ENCODE assay signal across 20 mouse cellular contexts in the genomic region with DNA sequence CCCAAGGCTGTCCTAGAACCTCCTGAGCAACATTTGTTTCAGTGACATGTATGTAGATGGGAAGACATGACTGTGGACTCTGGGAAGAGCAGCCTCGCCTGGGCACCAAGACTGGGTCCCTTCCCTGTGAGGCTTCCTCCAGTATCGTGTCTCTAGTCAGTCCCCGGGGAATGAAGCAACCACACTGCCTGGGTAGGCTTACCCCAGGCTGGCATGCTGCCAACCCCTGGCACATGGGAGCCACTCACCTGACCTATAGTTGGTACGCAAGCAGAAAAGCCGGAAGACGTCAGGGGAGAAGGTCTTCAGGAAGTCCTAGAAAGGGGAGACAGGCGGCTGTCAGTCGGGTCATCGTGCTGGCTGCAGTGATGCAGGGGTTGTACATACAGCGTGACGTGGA. TPM values are rescaled to one million over a fixed set of nuclear protein-coding genes. Genes with fewer than 3 reads are reported as not detected.
DNase-seq lines count a peak whose midpoint lies in the region; ATAC-seq and TF ChIP-seq lines count a peak whose summit lies in the region.
"Had no signal": no experiment of that assay in that cellular context is flagged by ENCODE, and none has a peak within 500 bp of the region (broad histone marks: within the 10 kb centered on the region; RNA-seq: fewer than 3 reads in every experiment).

No protein-coding gene starts in this region.

- H3K4me1 ChIP-seq in embryonic facial prominence, embryonic 14.5 days (ENCODE audit: control insufficient read depth, insufficient read depth, low read length): no peaks in the 10 kb centered on the region
- H3K4me1 ChIP-seq in embryonic facial prominence, embryonic 10.5 days: no peaks in the 10 kb centered on the region; the same call in 1 of the 2 replicates
- H3K4me1 ChIP-seq in embryonic facial prominence, embryonic 15.5 days: no peaks in the 10 kb centered on the region
- no peaks in the 10 kb centered on the region for H3K4me1 ChIP-seq in intestine, postnatal 0 days (replicated peaks; ENCODE audit: control insufficient read depth, insufficient read depth, low read length)
- H3K4me1 ChIP-seq: forebrain, embryonic 10.5 days; limb, embryonic 13.5 days; midbrain, embryonic 15.5 days; neural tube, embryonic 12.5 days; stomach, embryonic 15.5 days had no signal

- WGBS in embryonic facial prominence, embryonic 14.5 days: 87% methylated on average over 11 of the region's 11 CpGs
- WGBS in embryonic facial prominence, embryonic 10.5 days: 95% methylated on average over 11 of the region's 11 CpGs
- 79% methylated on average over 11 of the region's 11 CpGs for WGBS in embryonic facial prominence, embryonic 15.5 days
- WGBS in intestine, postnatal 0 days: 80% methylated on average over 11 of the region's 11 CpGs

- no peak overlapping the region for H3K27ac ChIP-seq in embryonic facial prominence, embryonic 14.5 days (replicated peaks; ENCODE audit: low read depth, low read length)
- H3K27ac ChIP-seq in embryonic facial prominence, embryonic 10.5 days (replicated peaks): no peak overlapping the region
- no peak overlapping the region for H3K27ac ChIP-seq in embryonic facial prominence, embryonic 15.5 days (replicated peaks)
- no peak overlapping the region for H3K27ac ChIP-seq in intestine, postnatal 0 days (ENCODE audit: low read depth, low read length)
- H3K27ac ChIP-seq: forebrain, embryonic 10.5 days; hindbrain, embryonic 14.5 days; limb, embryonic 13.5 days; liver, embryonic 12.5 days; midbrain, embryonic 15.5 days; neural tube, embryonic 12.5 days; stomach, embryonic 15.5 days had no signal

- no peak for TF ChIP-seq CTCF in intestine, postnatal 0 days (IDR thresholded peaks at IDR 0.05; ENCODE audit: low read depth)

- no peaks in the 10 kb centered on the region for H3K27me3 ChIP-seq in embryonic facial prominence, embryonic 14.5 days (replicated peaks; ENCODE audit: control insufficient read depth, insufficient read depth, low read length)
- no peaks in the 10 kb centered on the region for H3K27me3 ChIP-seq in embryonic facial prominence, embryonic 10.5 days (replicated peaks; ENCODE audit: low read depth, poor library complexity, severe bottlenecking)
- no peaks in the 10 kb centered on the region for H3K27me3 ChIP-seq in embryonic facial prominence, embryonic 15.5 days
- H3K27me3 ChIP-seq in intestine, postnatal 0 days (replicated peaks; ENCODE audit: control insufficient read depth, insufficient read depth, low read length): no peaks in the 10 kb centered on the region
- H3K27me3 ChIP-seq: limb, embryonic 13.5 days; liver, embryonic 12.5 days; midbrain, embryonic 15.5 days; neural tube, embryonic 12.5 days; stomach, embryonic 15.5 days had no signal

- no peak overlapping the region for H3K4me2 ChIP-seq in embryonic facial prominence, embryonic 14.5 days (ENCODE audit: low read depth, low read length)
- no peak overlapping the region for H3K4me2 ChIP-seq in embryonic facial prominence, embryonic 15.5 days (replicated peaks)
- no peak overlapping the region for H3K4me2 ChIP-seq in intestine, postnatal 0 days (replicated peaks; ENCODE audit: low read depth)
- H3K4me2 ChIP-seq: hindbrain, embryonic 14.5 days; limb, embryonic 13.5 days; liver, embryonic 12.5 days; lung, embryonic 14.5 days; midbrain, embryonic 15.5 days; neural tube, embryonic 12.5 days; stomach, embryonic 15.5 days had no signal

- no peaks in the 10 kb centered on the region for H3K9me3 ChIP-seq in embryonic facial prominence, embryonic 14.5 days (ENCODE audit: control insufficient read depth, low read length)
- no peaks in the 10 kb centered on the region for H3K9me3 ChIP-seq in embryonic facial prominence, embryonic 10.5 days
- no peaks in the 10 kb centered on the region for H3K9me3 ChIP-seq in embryonic facial prominence, embryonic 15.5 days (replicated peaks)
- no peaks in the 10 kb centered on the region for H3K9me3 ChIP-seq in intestine, postnatal 0 days (ENCODE audit: control insufficient read depth)
- H3K9me3 ChIP-seq: forebrain, embryonic 10.5 days; limb, embryonic 13.5 days; liver, embryonic 12.5 days; midbrain, embryonic 15.5 days; neural tube, embryonic 12.5 days; stomach, embryonic 15.5 days had no signal

- ATAC-seq in embryonic facial prominence, embryonic 14.5 days (ENCODE audit: low read depth): peak; percentile 75
- ATAC-seq in embryonic facial prominence, embryonic 15.5 days (ENCODE audit: insufficient number of reproducible peaks, low FRiP score, low TSS enrichment, low read depth): 0 out of 2 replicates have a peak, but pooled peaks have one; percentile 16
- ATAC-seq in intestine, postnatal 0 days: no peak
- ATAC-seq: inflammation-experienced regulatory T-cells, adult 6 months; liver, embryonic 12.5 days; midbrain, embryonic 15.5 days had no signal

- DNase-seq in embryonic facial prominence, embryonic 14.5 days (ENCODE audit: low spot score): peak; percentile 59
- no peak for DNase-seq in embryonic facial prominence, embryonic 10.5 days (ENCODE audit: low spot score)
- DNase-seq in lung, postnatal 10 days: peak; percentile 45
- peak; percentile 23 for DNase-seq in skeletal muscle tissue, adult 2 months (ENCODE audit: low read depth, low spot score)
- DNase-seq in retina, embryonic 14.5 days (ENCODE audit: low spot score): no peak
- DNase-seq: adrenal gland, postnatal 36 days; heart, postnatal 4 days; kidney, postnatal 36 days; lung, embryonic 14.5 days; thymus, postnatal 25 days had no signal

- no peak overlapping the region for H3K9ac ChIP-seq in embryonic facial prominence, embryonic 14.5 days (ENCODE audit: low read depth, low read length)
- H3K9ac ChIP-seq in embryonic facial prominence, embryonic 15.5 days: no peak overlapping the region
- H3K9ac ChIP-seq in intestine, postnatal 0 days (ENCODE audit: low read depth, low read length): no peak overlapping the region
- H3K9ac ChIP-seq: hindbrain, embryonic 14.5 days; limb, embryonic 13.5 days; liver, embryonic 12.5 days; lung, embryonic 14.5 days; midbrain, embryonic 15.5 days; neural tube, embryonic 12.5 days; stomach, embryonic 15.5 days had no signal

- no peak overlapping the region for H3K4me3 ChIP-seq in embryonic facial prominence, embryonic 14.5 days (ENCODE audit: low read depth, low read length)
- no peak overlapping the region for H3K4me3 ChIP-seq in embryonic facial prominence, embryonic 10.5 days
- no peak overlapping the region for H3K4me3 ChIP-seq in embryonic facial prominence, embryonic 15.5 days (replicated peaks)
- no peak overlapping the region for H3K4me3 ChIP-seq in intestine, postnatal 0 days (ENCODE audit: low read depth, low read length)
- H3K4me3 ChIP-seq: forebrain, embryonic 10.5 days; limb, embryonic 13.5 days; liver, embryonic 12.5 days; midbrain, embryonic 15.5 days; neural tube, embryonic 12.5 days; stomach, embryonic 15.5 days had no signal

- H3K36me3 ChIP-seq in embryonic facial prominence, embryonic 14.5 days (ENCODE audit: control insufficient read depth, insufficient read depth, low read length): peaks cover 69% of the 10 kb centered on the region
- peaks cover 70% of the 10 kb centered on the region for H3K36me3 ChIP-seq in embryonic facial prominence, embryonic 10.5 days (replicated peaks)
- H3K36me3 ChIP-seq in embryonic facial prominence, embryonic 15.5 days: peaks cover 72% of the 10 kb centered on the region
- peaks cover 59% of the 10 kb centered on the region for H3K36me3 ChIP-seq in intestine, postnatal 0 days (ENCODE audit: control insufficient read depth, insufficient read depth)

RNA-seq across cellular contexts. Expression of a gene that starts 21.4 kb away (rescaled TPM):
- polyA plus RNA-seq in embryonic facial prominence, embryonic 14.5 days (2014; fragmentation: Nextera tagmentation; extraction: Ambion mirVana): 95.1 and 103 TPM in 2 replicates
- 106 and 114 TPM in 2 replicates for polyA plus RNA-seq in embryonic facial prominence, embryonic 10.5 days (2016; fragmentation: Nextera tagmentation; extraction: Ambion mirVana)
- polyA plus RNA-seq in embryonic facial prominence, embryonic 15.5 days (2015; fragmentation: Nextera tagmentation; extraction: Ambion mirVana): 120 and 132 TPM in 2 replicates
- polyA plus RNA-seq in intestine, postnatal 0 days (2015; fragmentation: Nextera tagmentation; extraction: Ambion mirVana): 82.8 and 83.5 TPM in 2 replicates

RNA-seq across cellular contexts. Expression of a gene that starts 31.9 kb away (rescaled TPM):
- polyA plus RNA-seq in embryonic facial prominence, embryonic 14.5 days (2014; fragmentation: Nextera tagmentation; extraction: Ambion mirVana): 22.5 and 23.6 TPM in 2 replicates
- polyA plus RNA-seq in embryonic facial prominence, embryonic 10.5 days (2016; fragmentation: Nextera tagmentation; extraction: Ambion mirVana): 17.9 and 18.6 TPM in 2 replicates
- 28.7 and 31.4 TPM in 2 replicates for polyA plus RNA-seq in embryonic facial prominence, embryonic 15.5 days (2015; fragmentation: Nextera tagmentation; extraction: Ambion mirVana)
- 10.0 and 12.6 TPM in 2 replicates for polyA plus RNA-seq in intestine, postnatal 0 days (2015; fragmentation: Nextera tagmentation; extraction: Ambion mirVana)

RNA-seq across cellular contexts. Expression of a gene that starts 36.7 kb away (rescaled TPM):
- 35.9 and 36.9 TPM in 2 replicates for polyA plus RNA-seq in embryonic facial prominence, embryonic 14.5 days (2014; fragmentation: Nextera tagmentation; extraction: Ambion mirVana)
- polyA plus RNA-seq in embryonic facial prominence, embryonic 10.5 days (2016; fragmentation: Nextera tagmentation; extraction: Ambion mirVana): 31.1 and 32.6 TPM in 2 replicates
- 36.3 and 49.5 TPM in 2 replicates for polyA plus RNA-seq in embryonic facial prominence, embryonic 15.5 days (2015; fragmentation: Nextera tagmentation; extraction: Ambion mirVana)
- polyA plus RNA-seq in intestine, postnatal 0 days (2015; fragmentation: Nextera tagmentation; extraction: Ambion mirVana): 19.5 and 20.2 TPM in 2 replicates

RNA-seq across cellular contexts. Expression of a gene that starts 40.2 kb away (rescaled TPM):
- polyA plus RNA-seq in embryonic facial prominence, embryonic 14.5 days (2014; fragmentation: Nextera tagmentation; extraction: Ambion mirVana): 2.0 and 2.1 TPM in 2 replicates
- 1.4 and 2.5 TPM in 2 replicates for polyA plus RNA-seq in embryonic facial prominence, embryonic 10.5 days (2016; fragmentation: Nextera tagmentation; extraction: Ambion mirVana)
- 2.0 and 2.1 TPM in 2 replicates for polyA plus RNA-seq in embryonic facial prominence, embryonic 15.5 days (2015; fragmentation: Nextera tagmentation; extraction: Ambion mirVana)
- polyA plus RNA-seq in intestine, postnatal 0 days (2015; fragmentation: Nextera tagmentation; extraction: Ambion mirVana): 42.4 and 43.5 TPM in 2 replicates

Comparison
In these comparisons a context has a peak if more than half of its experiments do, and no peak if none do; other contexts are left out.
1. DNase-seq: peak in embryonic facial prominence, embryonic 14.5 days (single experiment), lung, postnatal 10 days (single experiment) and skeletal muscle tissue, adult 2 months (single experiment); none in embryonic facial prominence, embryonic 10.5 days (single experiment) and retina, embryonic 14.5 days (single experiment).